Mouse (Mus musculus) liver, embryonic 16.5 days (tissue): ENCODE data around the gene P4htm. TPM values are rescaled to one million over a fixed set of nuclear protein-coding genes. Genes with fewer than 3 reads are reported as not detected.

ENCODE experiments used
- ATAC-seq: fragments of 200-750 bp; cut with Nextera tagmentation; 2 replicates; pipeline ENCODE4 v1.8.0; 2017; ENCODE audit warnings: low read depth, mild to moderate bottlenecking, moderate number of reproducible peaks, moderate library complexity
- H3K27ac ChIP-seq: fragments of 300-500 bp; sonication (generic); 2 replicates; pipeline ENCODE4 v1.5.1; 2014; ENCODE audit warnings: mild to moderate bottlenecking, low read length
- H3K27me3 ChIP-seq: fragments of 300-500 bp; sonication (generic); 2 replicates; pipeline ENCODE4 v1.6.1; 2014; ENCODE audit warnings: low read depth, low read length, mixed read lengths; ENCODE audit not compliant: control insufficient read depth, insufficient read depth
- H3K36me3 ChIP-seq: fragments of 300-500 bp; sonication (generic); 2 replicates; pipeline ENCODE4 v1.6.1; 2014; ENCODE audit warnings: mild to moderate bottlenecking; ENCODE audit not compliant: control insufficient read depth, insufficient read depth
- H3K4me1 ChIP-seq: fragments of 300-500 bp; sonication (generic); 2 replicates; pipeline ENCODE4 v1.6.1; 2014; ENCODE audit warnings: low read depth, low read length, mixed read lengths; ENCODE audit not compliant: control insufficient read depth
- H3K4me2 ChIP-seq: fragments of 300-500 bp; sonication (generic); 2 replicates; pipeline ENCODE4 v1.6.1; 2014; ENCODE audit warnings: low read depth, low read length, mixed read lengths
- H3K4me3 ChIP-seq: fragments of 300-500 bp; sonication (generic); 2 replicates; pipeline ENCODE4 v1.5.1; 2014; ENCODE audit warnings: low read depth, mild to moderate bottlenecking, low read length
- H3K9ac ChIP-seq: fragments of 300-500 bp; sonication (generic); 2 replicates; pipeline ENCODE4 v1.6.1; 2014; ENCODE audit warnings: low read depth, low read length
- H3K9me3 ChIP-seq: fragments of 300-500 bp; sonication (generic); replicated peaks from 2 replicates; pipeline ENCODE4 v1.6.1; 2016; ENCODE audit warnings: low read length; ENCODE audit not compliant: control insufficient read depth
- WGBS: fragments of 180-500 bp; shearing (Covaris S2); extraction: QIAGEN DNeasy Blood & Tissue Kit; methylation state at CpG from one replicate; pipeline ENCODE4 v1.1.7; 2014; ENCODE audit not compliant: insufficient replicate concordance; 5-methylcytosine and 5-hydroxymethylcytosine counted together
- polyA plus RNA-seq: library from polyadenylated mRNA; unstranded; fragments of >200 nt; fragmentation: Nextera tagmentation; extraction: Ambion mirVana; gene quantifications from 2 replicates; pipeline ENCODE4 v1.2.1, GENCODE M21; 2015

P4htm gene
- polyA plus RNA-seq, 1 experiment from 2014 or later = 0.48 TPM

DNA sequence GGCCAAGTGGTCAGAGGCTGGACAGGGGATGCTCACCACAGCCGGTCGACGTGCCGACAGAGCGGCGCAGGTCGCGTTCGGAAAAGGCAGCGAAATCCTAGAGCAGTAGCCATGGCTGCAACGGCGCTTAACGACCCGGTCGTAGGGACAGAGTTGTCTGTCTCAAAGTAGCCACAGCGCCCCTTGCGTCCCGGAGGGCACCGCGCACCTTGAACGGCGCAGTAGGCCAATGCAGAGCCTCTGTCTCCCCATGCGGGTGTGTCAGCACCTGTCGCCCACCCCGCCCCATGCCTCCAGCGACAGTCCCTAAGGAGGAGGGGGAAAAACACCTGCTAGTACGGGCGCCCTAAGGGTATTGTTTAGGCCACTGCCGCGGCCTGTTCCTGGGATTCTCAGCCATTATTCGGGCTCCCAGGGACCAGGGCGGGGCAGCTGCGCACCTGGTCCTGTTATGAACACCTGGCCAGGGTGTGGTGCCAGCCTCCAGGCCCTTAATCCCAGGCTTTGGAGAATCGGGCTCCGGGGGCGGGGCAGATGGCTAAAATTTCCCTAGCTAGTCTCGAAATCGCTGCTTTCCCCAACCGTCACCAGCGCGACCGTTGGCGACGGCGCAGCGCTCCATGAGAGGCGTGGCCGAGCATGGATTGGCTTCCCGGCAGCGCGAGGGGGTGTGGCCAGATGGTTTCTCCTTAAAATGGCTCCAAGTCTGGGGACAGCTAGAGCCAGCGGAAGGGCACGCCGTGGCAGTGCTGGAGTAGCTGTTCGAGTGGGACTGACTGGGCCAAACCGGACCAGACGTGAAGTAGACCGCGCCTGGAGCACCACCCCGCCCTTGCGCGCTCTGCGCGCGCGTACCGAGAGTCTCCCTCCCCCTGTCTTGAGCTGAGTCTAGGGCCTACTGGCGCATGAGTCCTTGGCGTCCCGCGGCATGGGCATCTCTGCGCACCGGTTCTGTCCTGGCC lies 30.4 kb downstream of the P4htm start, which contains the start of gene Ndufaf3:
Ndufaf3 (minus strand) TSS at position 620 of the 962 bp plus-strand sequence.
- Histone ChIP-seq H3K4me3 (peak within 1 kb of the TSS; percentile 87), H3K4me1 (peaks cover 51% of the 10 kb centered on the region), H3K4me2 (peak within 1 kb of the TSS; percentile 96), H3K9ac (peak within 1 kb of the TSS; percentile 84), H3K27me3 (no peaks in the 10 kb centered on the region), H3K9me3 (no peaks in the 10 kb centered on the region), H3K27ac (peak within 1 kb of the TSS; percentile 90), H3K36me3 (peaks cover 12% of the 10 kb centered on the region)
- under 1% methylated on average over 73 of the region's 73 CpGs for WGBS
- ATAC-seq = peak; percentile 82

DNA sequence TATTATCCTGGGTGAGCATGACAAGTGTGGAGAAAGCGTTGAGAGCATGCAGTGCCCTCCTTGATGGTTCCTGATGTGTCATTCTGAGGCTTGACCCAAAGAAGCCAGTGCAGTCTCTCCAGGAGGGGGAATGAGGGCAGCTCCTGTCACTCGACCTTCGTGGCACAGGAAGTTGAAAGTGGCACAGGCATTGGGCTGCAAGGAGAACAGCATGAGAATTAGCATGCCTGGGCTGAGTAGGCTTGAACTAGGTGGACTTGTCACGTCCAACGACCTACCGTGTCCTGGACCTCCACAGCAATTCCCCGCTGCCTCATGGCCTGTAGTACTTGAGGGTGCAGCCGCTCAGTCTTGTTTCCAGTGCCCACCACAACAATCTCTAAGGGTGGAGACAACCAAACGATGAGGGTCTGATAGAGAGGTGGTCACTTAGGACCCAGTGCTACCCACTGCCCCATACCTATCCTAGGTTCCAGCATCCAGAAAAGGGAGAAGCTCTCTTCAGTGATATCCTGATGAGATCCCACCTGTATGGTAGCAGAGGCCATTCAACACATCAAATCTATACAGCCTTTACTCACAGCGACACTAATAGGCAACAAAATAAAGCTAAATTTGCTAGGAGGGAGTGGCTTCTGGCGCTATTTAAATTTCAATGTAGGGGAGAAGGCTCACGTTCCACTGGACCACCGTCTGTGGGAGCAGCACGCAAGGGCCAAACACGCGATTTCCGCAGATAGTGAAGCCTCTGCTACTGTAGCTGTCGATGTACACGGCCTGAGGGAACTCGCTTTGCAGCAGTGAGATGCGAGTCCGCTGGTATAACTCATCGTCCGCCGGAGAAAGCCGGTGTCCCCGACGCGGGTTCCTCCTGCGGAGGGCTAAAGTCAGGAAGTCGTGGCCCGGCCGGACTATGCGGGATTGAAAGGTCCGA lies 31.3 kb downstream of the P4htm start:
- Histone ChIP-seq H3K9ac (peak overlapping the region; percentile 84), H3K36me3 (peaks cover 12% of the 10 kb centered on the region), H3K27ac (peak overlapping the region; percentile 90), H3K9me3 (no peaks in the 10 kb centered on the region), H3K4me2 (peak overlapping the region; percentile 96), H3K4me3 (peak overlapping the region; percentile 87), H3K27me3 (no peaks in the 10 kb centered on the region), H3K4me1 (peaks cover 59% of the 10 kb centered on the region)
- 7% methylated on average over 35 of the region's 35 CpGs for WGBS
- no peak for ATAC-seq

DNA sequence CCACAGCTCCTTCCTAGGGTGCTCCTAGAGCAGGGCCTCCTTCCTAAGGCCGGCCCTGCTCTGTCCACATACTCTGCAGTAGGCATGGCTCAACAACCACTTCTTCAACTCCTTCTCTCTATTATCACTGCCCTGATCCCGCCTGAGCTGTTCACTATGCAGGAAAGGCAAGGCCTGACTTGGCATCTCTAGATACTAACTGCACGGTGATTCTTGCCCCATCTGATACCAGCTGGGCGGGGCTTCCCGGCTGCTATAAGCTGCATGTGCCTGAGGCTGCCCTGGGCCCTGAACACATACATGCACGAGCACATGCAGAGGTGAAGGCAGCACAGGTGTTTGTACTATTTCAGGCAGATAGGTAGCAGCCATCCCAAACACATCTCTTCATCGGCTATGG lies 33.3 kb downstream of the P4htm start:
- H3K27me3 ChIP-seq = no peaks in the 10 kb centered on the region
- WGBS = 41% methylated on average over 7 of the region's 7 CpGs
- no peaks in the 10 kb centered on the region for H3K9me3 ChIP-seq
- H3K4me3 ChIP-seq = no peak overlapping the region
- H3K4me1 ChIP-seq = peaks cover 48% of the 10 kb centered on the region
- H3K4me2 ChIP-seq = no peak overlapping the region
- no peak overlapping the region for H3K9ac ChIP-seq
- ATAC-seq = no peak
- H3K27ac ChIP-seq = no peak overlapping the region
- peaks cover 14% of the 10 kb centered on the region for H3K36me3 ChIP-seq

- ATAC-seq = no peak
- peaks cover 43% of the 10 kb centered on the region for H3K4me1 ChIP-seq
Measured at GRCm38 (mm10) chr9:108563671-108564070, 33.8 kb downstream of the P4htm start.

GRCm38 (mm10) chr9:108560227-108560841 lies 37.1 kb downstream of the P4htm start, which contains the start of gene Impdh2:
Gene Impdh2 (plus strand): TSS chr9:108560286.
- Histone ChIP-seq H3K9me3 (no peaks in the 10 kb centered on the region), H3K4me3 (peak within 1 kb of the TSS; percentile 63), H3K9ac (peak within 1 kb of the TSS; percentile 69), H3K27me3 (no peaks in the 10 kb centered on the region), H3K36me3 (peaks cover 46% of the 10 kb centered on the region), H3K4me2 (peak within 1 kb of the TSS; percentile 76), H3K4me1 (peaks cover 23% of the 10 kb centered on the region), H3K27ac (peak within 1 kb of the TSS; percentile 62)
- ATAC-seq = peak; percentile 100
- WGBS = under 1% methylated on average over 52 of the region's 53 CpGs

More at GRCm38 (mm10) chr9:108563671-108564070, 33.8 kb downstream of the P4htm start:
- Histone ChIP-seq H3K36me3 (peaks cover 18% of the 10 kb centered on the region), H3K9ac (no peak overlapping the region), H3K27ac (no peak overlapping the region), H3K4me3 (no peak overlapping the region), H3K27me3 (no peaks in the 10 kb centered on the region), H3K9me3 (no peaks in the 10 kb centered on the region), H3K4me2 (no peak overlapping the region)
- WGBS = 87% methylated on average over 8 of the region's 8 CpGs

- 64% methylated on average over 4 of the region's 4 CpGs for WGBS
- no peak for ATAC-seq
Measured at GRCm38 (mm10) chr9:108559169-108559568, 38.3 kb downstream of the P4htm start.

GRCm38 (mm10) chr9:108546875-108547274 lies 50.6 kb downstream of the P4htm start:
- H3K4me3 ChIP-seq = no peak overlapping the region
- no peak overlapping the region for H3K9ac ChIP-seq
- no peaks in the 10 kb centered on the region for H3K9me3 ChIP-seq
- H3K4me1 ChIP-seq = no peaks in the 10 kb centered on the region; the same call in 1 of the 2 replicates
- 72% methylated on average over 1 of the region's 1 CpGs for WGBS
- H3K4me2 ChIP-seq = no peak overlapping the region
- ATAC-seq = no peak
- peaks cover 65% of the 10 kb centered on the region for H3K36me3 ChIP-seq
- no peak overlapping the region for H3K27ac ChIP-seq
- H3K27me3 ChIP-seq = no peaks in the 10 kb centered on the region

More at GRCm38 (mm10) chr9:108559169-108559568, 38.3 kb downstream of the P4htm start:
- H3K36me3 ChIP-seq = peaks cover 52% of the 10 kb centered on the region
- no peak overlapping the region for H3K4me3 ChIP-seq
- no peak overlapping the region for H3K4me2 ChIP-seq
- H3K9ac ChIP-seq = no peak overlapping the region
- no peak overlapping the region for H3K27ac ChIP-seq
- H3K9me3 ChIP-seq = no peaks in the 10 kb centered on the region
- H3K27me3 ChIP-seq = no peaks in the 10 kb centered on the region
- peaks cover 22% of the 10 kb centered on the region for H3K4me1 ChIP-seq

GRCm38 (mm10) chr9:108545986-108546385 lies 51.5 kb downstream of the P4htm start:
- H3K9me3 ChIP-seq = no peaks in the 10 kb centered on the region
- ATAC-seq = no peak
- H3K4me2 ChIP-seq = no peak overlapping the region
- no peak overlapping the region for H3K27ac ChIP-seq
- H3K4me1 ChIP-seq = no peaks in the 10 kb centered on the region; the same call in 1 of the 2 replicates
- WGBS = 83% methylated on average over 3 of the region's 3 CpGs
- no peaks in the 10 kb centered on the region for H3K27me3 ChIP-seq
- H3K36me3 ChIP-seq = peaks cover 72% of the 10 kb centered on the region
- H3K4me3 ChIP-seq = no peak overlapping the region
- no peak overlapping the region for H3K9ac ChIP-seq
